In genomic region chr10:116426176-116426575, GRCm38 (mm10) we compare ENCODE assay signal across 32 mouse cellular contexts. TPM values are rescaled to one million over a fixed set of nuclear protein-coding genes. Genes with fewer than 3 reads are reported as not detected.
DNase-seq lines count a peak whose midpoint lies in the region; ATAC-seq and TF ChIP-seq lines count a peak whose summit lies in the region.
"Had no signal": no experiment of that assay in that cellular context is flagged by ENCODE, and none has a peak within 500 bp of the region (broad histone marks: within the 10 kb centered on the region; RNA-seq: fewer than 3 reads in every experiment).

No protein-coding gene starts in this region.

- ATAC-seq in erythroblast, adult 5-6 weeks (replicated peaks; ENCODE audit: low FRiP score, poor library complexity, severe bottlenecking): no peak
- ATAC-seq: forebrain, embryonic 13.5 days; forebrain, embryonic 16.5 days; hindbrain, postnatal 0 days; intestine, embryonic 15.5 days; Patski had no signal

- no peak overlapping the region for H3K9ac ChIP-seq in CH12.LX (ENCODE audit: insufficient read depth, low read depth)
- H3K9ac ChIP-seq: embryonic facial prominence, embryonic 13.5 days; forebrain, embryonic 13.5 days; heart, embryonic 13.5 days; hindbrain, embryonic 14.5 days; intestine, embryonic 15.5 days had no signal

- no peak for TF ChIP-seq RAD21 in CH12.LX (IDR thresholded peaks at IDR 0.05; ENCODE audit: low read depth, low read length)

- H3K4me1 ChIP-seq in CH12.LX (ENCODE audit: control insufficient read depth in 1 of 2, insufficient read depth in 2 of 2): peaks cover 0 to 8% of the 10 kb centered on the region in 2 experiments; a peak in 1 of 4 replicates
- peaks cover 8% of the 10 kb centered on the region for H3K4me1 ChIP-seq in olfactory bulb, adult 2 months (ENCODE audit: control insufficient read depth, insufficient read depth, low read length)
- H3K4me1 ChIP-seq: embryonic facial prominence, embryonic 10.5 days; forebrain, embryonic 10.5 days; forebrain, embryonic 13.5 days; heart, embryonic 10.5 days; heart, embryonic 13.5 days; intestine, embryonic 15.5 days had no signal

- WGBS in olfactory bulb, adult 2 months: 51% methylated on average over 7 of the region's 7 CpGs

- H3K9me3 ChIP-seq in CH12.LX (replicated peaks; ENCODE audit: low read length): no peaks in the 10 kb centered on the region
- H3K9me3 ChIP-seq: embryonic facial prominence, embryonic 10.5 days; forebrain, embryonic 13.5 days; intestine, embryonic 15.5 days had no signal

- no peak overlapping the region for H3K27ac ChIP-seq in CH12.LX (ENCODE audit: insufficient read depth, low read depth)
- H3K27ac ChIP-seq in olfactory bulb, adult 2 months (ENCODE audit: insufficient read depth, low read depth, low read length): peak overlapping the region; percentile 41; the same call in 1 of the 2 replicates
- H3K27ac ChIP-seq: embryonic facial prominence, embryonic 10.5 days; embryonic facial prominence, embryonic 13.5 days; forebrain, embryonic 10.5 days; forebrain, embryonic 13.5 days; heart, adult 2 months; heart, embryonic 10.5 days; heart, embryonic 13.5 days; hindbrain, embryonic 14.5 days; hindbrain, postnatal 0 days; intestine, embryonic 15.5 days had no signal

- H3K4me3 ChIP-seq in C2C12 (ENCODE audit: insufficient read depth, poor library complexity, severe bottlenecking) (no peak overlapping the region), CH12.LX (replicated peaks in 1 of 3; ENCODE audit: low read depth in 2 of 3, low read length in 2 of 3, poor library complexity in 1 of 3) (no peak overlapping the region)
- no peak overlapping the region for H3K4me3 ChIP-seq in olfactory bulb, adult 2 months (ENCODE audit: insufficient read depth, low read depth, low read length)
- H3K4me3 ChIP-seq: embryonic facial prominence, embryonic 10.5 days; embryonic facial prominence, embryonic 13.5 days; forebrain, embryonic 10.5 days; forebrain, embryonic 13.5 days; heart, adult 2 months; heart, embryonic 10.5 days; heart, embryonic 13.5 days; intestine, embryonic 15.5 days had no signal

- H3K79me3 ChIP-seq in C2C12 (ENCODE audit: low read depth): no peaks in the 10 kb centered on the region

- TF ChIP-seq EP300 in CH12.LX (IDR thresholded peaks at IDR 0.05; ENCODE audit: low read length): no peak

- H3K79me2 ChIP-seq in C2C12 (ENCODE audit: control insufficient read depth, insufficient read depth) (no peaks in the 10 kb centered on the region), CH12.LX (replicated peaks; ENCODE audit: control insufficient read depth, extremely low read depth, insufficient read depth, poor library complexity, severe bottlenecking) (no peaks in the 10 kb centered on the region; the same call in 1 of the 2 replicates)

- no peak for TF ChIP-seq POLR2A in CH12.LX (IDR thresholded peaks at IDR 0.05; ENCODE audit: low read depth, low read length)
- TF ChIP-seq POLR2A in olfactory bulb, adult 2 months (IDR thresholded peaks at IDR 0.05; ENCODE audit: insufficient read depth, low read depth, low read length): no peak

- TF ChIP-seq CTCF in C2C12 (IDR thresholded peaks at IDR 0.05; ENCODE audit: control insufficient read depth, insufficient read depth, insufficient read length) (no peak), CH12.LX (conservative IDR thresholded peaks at IDR 0.05 in 1 of 2, IDR thresholded peaks at IDR 0.05 in 1 of 2; ENCODE audit: low read depth in 2 of 2, low read length in 2 of 2) (no peak)
- TF ChIP-seq CTCF in olfactory bulb, adult 2 months (IDR thresholded peaks at IDR 0.05; ENCODE audit: insufficient read depth, low read depth, low read length): no peak

- peak overlapping the region; percentile 14; the same call in 1 of the 2 replicates for H3K4me2 ChIP-seq in CH12.LX (ENCODE audit: insufficient read depth, low read depth, poor library complexity, severe bottlenecking)
- H3K4me2 ChIP-seq: embryonic facial prominence, embryonic 13.5 days; forebrain, embryonic 13.5 days; heart, embryonic 13.5 days; hindbrain, embryonic 14.5 days; intestine, embryonic 15.5 days had no signal

- H3K27me3 ChIP-seq in C2C12 (ENCODE audit: control insufficient read depth, insufficient read depth, insufficient read length): no peaks in the 10 kb centered on the region
- H3K27me3 ChIP-seq in CH12.LX (replicated peaks): no peaks in the 10 kb centered on the region
- H3K27me3 ChIP-seq: embryonic facial prominence, embryonic 13.5 days; forebrain, embryonic 13.5 days; heart, embryonic 13.5 days; intestine, embryonic 15.5 days; Patski had no signal

- DNase-seq in CH12.LX (ENCODE audit: extremely low read depth): peak; percentile 27
- DNase-seq in induced T-regulatory cell, adult 2 months (ENCODE audit: low read depth): peak; percentile 57
- DNase-seq in testis, postnatal 10 days (ENCODE audit: low spot score): no peak
- DNase-seq in ovary, postnatal 14 days (ENCODE audit: low spot score): no peak
- DNase-seq: adrenal gland, postnatal 10 days; adrenal gland, postnatal 36 days; B cell, adult 2 months; cerebellum, adult 11 months; cerebellum, adult 2 months; cerebellum, adult 9-11 months; cerebellum, postnatal 25 days; gastrocnemius, postnatal 10 days; gastrocnemius, postnatal 36 days; heart, adult 2 months; heart, postnatal 14 days; heart, postnatal 4 days had no signal

- in situ Hi-C loops in CH12.LX (cut with MboI; ENCODE audit: low pct_ligation_motif_present, low pct_unique_long_range_greater_than_20kb, low sequenced_read_pairs): no loop called here

- no peak overlapping the region for H3ac ChIP-seq in C2C12 (ENCODE audit: control insufficient read depth, insufficient read length, low read depth)

- dilution Hi-C loops in CH12.LX (cut with MboI; ENCODE audit: extremely low pct_ligation_motif_present, extremely low pct_unique_long_range_greater_than_20kb, low sequenced_read_pairs): no loop called here

- H3K36me3 ChIP-seq in C2C12 (ENCODE audit: control insufficient read depth, insufficient read depth) (no peaks in the 10 kb centered on the region), CH12.LX (replicated peaks in 1 of 2; ENCODE audit: control insufficient read depth in 1 of 2, insufficient read depth in 1 of 2, low read length in 1 of 2) (no peaks in the 10 kb centered on the region)
- H3K36me3 ChIP-seq: intestine, embryonic 15.5 days had no signal

TF ChIP-seq in C2C12, 6 proteins besides CTCF, POLR2A, EP300 and RAD21:
- TF ChIP-seq FOSL1 (IDR thresholded peaks at IDR 0.05; ENCODE audit: insufficient read depth, low read length, poor library complexity, severe bottlenecking): peak; percentile 86
- no peak for TF ChIP-seq MYOD1 (IDR thresholded peaks at IDR 0.05; ENCODE audit: control insufficient read depth, insufficient read length, low read depth)
- no peak for TF ChIP-seq MYOG (IDR thresholded peaks at IDR 0.05; ENCODE audit: control insufficient read depth, extremely low read depth, insufficient read length)
- TF ChIP-seq USF1 (IDR thresholded peaks at IDR 0.05; ENCODE audit: low read depth): no peak

TF ChIP-seq in CH12.LX, 34 proteins besides CTCF, POLR2A, EP300 and RAD21:
- TF ChIP-seq SIN3A (IDR thresholded peaks at IDR 0.05; ENCODE audit: low read length) (no peak), HCFC1 (IDR thresholded peaks at IDR 0.05; ENCODE audit: low read depth, low read length) (no peak), TBP (conservative IDR thresholded peaks at IDR 0.05; ENCODE audit: low read depth, low read length) (no peak), ZNF384 (IDR thresholded peaks at IDR 0.05; ENCODE audit: low read depth, low read length) (no peak), MYC (IDR thresholded peaks at IDR 0.05; ENCODE audit: low read depth, low read length) (no peak), MXI1 (IDR thresholded peaks at IDR 0.05; ENCODE audit: low read depth, low read length) (no peak), ZMIZ1 (IDR thresholded peaks at IDR 0.05; ENCODE audit: low read depth, low read length) (no peak), NRF1 (IDR thresholded peaks at IDR 0.05; ENCODE audit: low read depth, low read length) (no peak), TCF12 (IDR thresholded peaks at IDR 0.05; ENCODE audit: low read depth, low read length) (no peak), ELF1 (IDR thresholded peaks at IDR 0.05; ENCODE audit: low read depth, low read length) (no peak), USF1 (IDR thresholded peaks at IDR 0.05; ENCODE audit: low read depth, low read length) (no peak), UBTF (IDR thresholded peaks at IDR 0.05; ENCODE audit: low read depth, low read length) (no peak), KAT2A (IDR thresholded peaks at IDR 0.05; ENCODE audit: insufficient replicate concordance, low read length) (no peak), MAZ (IDR thresholded peaks at IDR 0.05; ENCODE audit: low read depth, low read length) (no peak), CHD2 (IDR thresholded peaks at IDR 0.05; ENCODE audit: low read length) (no peak), MEF2A (IDR thresholded peaks at IDR 0.05; ENCODE audit: borderline replicate concordance, low read depth, low read length) (no peak), ZKSCAN1 (IDR thresholded peaks at IDR 0.05; ENCODE audit: borderline replicate concordance, low read depth, low read length) (no peak)

RNA-seq across cellular contexts. Expression of gene Kcnmb4, which starts 47.5 kb away (rescaled TPM):
- polyA plus RNA-seq in C2C12 (2012; fragmentation: generic; extraction: Trizol): 14.1 TPM
- 1.1 TPM in 2 replicates for total RNA-seq in CH12.LX (2012; rRNA removed)
- total RNA-seq in CH12.LX (2014; rRNA removed): 1.0 and 1.8 TPM in 2 replicates
- polyA plus RNA-seq in CH12.LX (2012; ENCODE audit: insufficient read length, low read depth): 0.80 and 1.2 TPM in 2 replicates
- not detected in 2 replicates for polyA plus RNA-seq in olfactory bulb, adult 2 months (2012; ENCODE audit: insufficient read depth, insufficient read length, low replicate concordance, missing spikeins)
- not detected in 2 replicates for total RNA-seq in erythroblast, adult 5-6 weeks (2015; ENCODE audit: low replicate concordance)
- total RNA-seq in erythroblast, adult 5-6 weeks (2017; ENCODE audit: low replicate concordance): 1.4 TPM in 1 of 2 replicates, not detected in the other
- total RNA-seq: gastrocnemius, adult 18-20 months; gastrocnemius, postnatal 36 days; granulocyte monocyte progenitor cell, adult 5-6 weeks had no signal

Comparison
In these comparisons a context has a peak if more than half of its experiments do, and no peak if none do; other contexts are left out.
1. DNase-seq: peak in CH12.LX (single experiment) and induced T-regulatory cell, adult 2 months (single experiment); none in testis, postnatal 10 days (single experiment) and ovary, postnatal 14 days (single experiment).